Mouse (Mus musculus) CH12.LX (cell line): ENCODE results near the gene Ptprq. TPM values are rescaled to one million over a fixed set of nuclear protein-coding genes. Genes with fewer than 3 reads are reported as not detected.

Experiments used
- DNase-seq: peaks from one replicate; pipeline ENCODE4 v3.0.0-alpha.2; 2013; ENCODE audit errors: extremely low read depth
- H3K27ac ChIP-seq: 2 replicates; pipeline ENCODE4 v1.5.1; 2012; ENCODE audit warnings: low read depth, mild to moderate bottlenecking, control low read depth, moderate library complexity; ENCODE audit not compliant: insufficient read depth
- H3K27me3 ChIP-seq: replicated peaks from 2 replicates; pipeline ENCODE3; 2012; ENCODE audit warnings: inconsistent platforms
- H3K36me3 ChIP-seq, 2 experiments: replicated peaks in 1 of 2; 2 replicates each; pipeline versions ENCODE3 to v1.6.1; 2012; ENCODE audit warnings: inconsistent platforms in 1 of 2, low read length in 1 of 2, mild to moderate bottlenecking in 1 of 2, mixed read lengths in 1 of 2, moderate library complexity in 1 of 2; ENCODE audit not compliant: control insufficient read depth in 1 of 2, insufficient read depth in 1 of 2
- H3K4me1 ChIP-seq, 2 experiments: 2 replicates each; pipeline ENCODE4 v1.6.1; 2012; ENCODE audit warnings: inconsistent platforms in 1 of 2, moderate library complexity in 1 of 2; ENCODE audit not compliant: insufficient read depth in 2 of 2, control insufficient read depth in 1 of 2
- H3K4me2 ChIP-seq: 2 replicates; pipeline ENCODE4 v1.6.1; 2012; ENCODE audit warnings: low read depth, mild to moderate bottlenecking, control low read depth; ENCODE audit not compliant: poor library complexity, insufficient read depth, severe bottlenecking
- H3K4me3 ChIP-seq, 3 experiments: fragments of 150-350 bp in 1 of 3; sonication (generic) in 1 of 3; replicated peaks in 1 of 3; 2 replicates each; pipeline versions ENCODE3 to v1.5.1; 2011 to 2012; ENCODE audit warnings: low read depth in 2 of 3, low read length in 2 of 3, mild to moderate bottlenecking in 2 of 3, moderate library complexity in 2 of 3, control low read depth in 1 of 3, improper control_type of control experiment in 1 of 3, inconsistent platforms in 1 of 3, mixed read lengths in 1 of 3; ENCODE audit not compliant: poor library complexity in 1 of 3
- H3K79me2 ChIP-seq: replicated peaks from 2 replicates; pipeline ENCODE4 v1.6.1; 2012; ENCODE audit warnings: mild to moderate bottlenecking, moderate library complexity; ENCODE audit not compliant: control insufficient read depth, poor library complexity, insufficient read depth, severe bottlenecking; ENCODE audit errors: extremely low read depth
- H3K9ac ChIP-seq: 2 replicates; pipeline ENCODE4 v1.6.1; 2012; ENCODE audit warnings: low read depth, mild to moderate bottlenecking, control low read depth, moderate library complexity; ENCODE audit not compliant: insufficient read depth
- H3K9me3 ChIP-seq: replicated peaks from 2 replicates; pipeline ENCODE3; 2012; ENCODE audit warnings: low read length, inconsistent platforms, mixed read lengths
- CHD1 ChIP-seq: IDR thresholded peaks from 2 replicates; pipeline ENCODE4 v1.6.1; 2012; ENCODE audit warnings: low read depth, low read length, improper control_type of control experiment, inconsistent platforms
- CHD2 ChIP-seq: IDR thresholded peaks from 2 replicates; pipeline ENCODE4 v1.6.1; 2011; ENCODE audit warnings: low read length, improper control_type of control experiment
- CTCF ChIP-seq, 2 experiments: IDR thresholded peaks in 1 of 2; conservative IDR thresholded peaks in 1 of 2; 2 replicates each; pipeline ENCODE4 v1.5.1; 2011 to 2012; ENCODE audit warnings: low read depth in 2 of 2, low read length in 2 of 2, improper control_type of control experiment in 1 of 2, inconsistent platforms in 1 of 2, mild to moderate bottlenecking in 1 of 2, moderate library complexity in 1 of 2
- EP300 ChIP-seq: IDR thresholded peaks from 2 replicates; pipeline ENCODE4 v1.6.1; 2011; ENCODE audit warnings: low read length, improper control_type of control experiment
- ETS1 ChIP-seq: conservative IDR thresholded peaks from 2 replicates; pipeline ENCODE4 v1.6.1; 2012; ENCODE audit warnings: low read depth, mild to moderate bottlenecking, inconsistent platforms, low read length, improper control_type of control experiment, moderate library complexity
- JUND ChIP-seq: conservative IDR thresholded peaks from 2 replicates; pipeline ENCODE4 v1.6.1; 2011; ENCODE audit warnings: low read depth, low read length, improper control_type of control experiment
- KAT2A ChIP-seq: IDR thresholded peaks from 2 replicates; pipeline ENCODE4 v1.6.1; 2012; ENCODE audit warnings: low read length, improper control_type of control experiment, inconsistent platforms; ENCODE audit not compliant: insufficient replicate concordance
- MAFK ChIP-seq: IDR thresholded peaks from 2 replicates; pipeline ENCODE4 v1.6.1; 2011; ENCODE audit warnings: low read length, improper control_type of control experiment; ENCODE audit not compliant: insufficient replicate concordance
- MAX ChIP-seq: IDR thresholded peaks from 2 replicates; pipeline ENCODE4 v1.6.1; 2011; ENCODE audit warnings: low read length, improper control_type of control experiment
- MEF2A ChIP-seq: IDR thresholded peaks from 2 replicates; pipeline ENCODE4 v1.6.1; 2014; ENCODE audit warnings: low read depth, mild to moderate bottlenecking, inconsistent platforms, low read length, improper control_type of control experiment, borderline replicate concordance
- PAX5 ChIP-seq: IDR thresholded peaks from 2 replicates; pipeline ENCODE4 v1.6.1; 2012; ENCODE audit warnings: low read length, inconsistent platforms, mixed read lengths
- POLR2A ChIP-seq: IDR thresholded peaks from 2 replicates; pipeline ENCODE4 v1.6.1; 2011; ENCODE audit warnings: low read depth, mild to moderate bottlenecking, improper control_type of control experiment, low read length
- RAD21 ChIP-seq: IDR thresholded peaks from 2 replicates; pipeline ENCODE4 v1.6.1; 2011; ENCODE audit warnings: low read depth, mild to moderate bottlenecking, low read length, improper control_type of control experiment, moderate library complexity
- RCOR1 ChIP-seq: conservative IDR thresholded peaks from 2 replicates; pipeline ENCODE4 v1.6.1; 2012; ENCODE audit warnings: low read depth, mild to moderate bottlenecking, inconsistent platforms, low read length, improper control_type of control experiment
- SIN3A ChIP-seq: IDR thresholded peaks from 2 replicates; pipeline ENCODE4 v1.6.1; 2012; ENCODE audit warnings: low read length, improper control_type of control experiment, inconsistent platforms
- SMC3 ChIP-seq: IDR thresholded peaks from 2 replicates; pipeline ENCODE4 v1.6.1; 2011; ENCODE audit warnings: low read depth, low read length, improper control_type of control experiment
- TBP ChIP-seq: conservative IDR thresholded peaks from 2 replicates; pipeline ENCODE4 v1.6.1; 2011; ENCODE audit warnings: low read depth, low read length, improper control_type of control experiment
- TCF12 ChIP-seq: IDR thresholded peaks from 2 replicates; pipeline ENCODE4 v1.6.1; 2014; ENCODE audit warnings: low read depth, mild to moderate bottlenecking, inconsistent platforms, low read length, improper control_type of control experiment
- UBTF ChIP-seq: IDR thresholded peaks from 2 replicates; pipeline ENCODE4 v1.6.1; 2012; ENCODE audit warnings: low read depth, mild to moderate bottlenecking, inconsistent platforms, low read length, improper control_type of control experiment, moderate library complexity
- USF2 ChIP-seq: conservative IDR thresholded peaks from 2 replicates; pipeline ENCODE4 v1.6.1; 2011; ENCODE audit warnings: low read depth, low read length, improper control_type of control experiment
- ZKSCAN1 ChIP-seq: IDR thresholded peaks from 2 replicates; pipeline ENCODE4 v1.6.1; 2012; ENCODE audit warnings: low read depth, inconsistent platforms, low read length, improper control_type of control experiment, borderline replicate concordance
- dilution Hi-C: fragments of 300-500 bp; cut with MboI; formaldehyde crosslinking; loops from 2 replicates; pipeline ENCODE4 v1.14.3; 2020; ENCODE audit warnings: low sequenced_read_pairs; ENCODE audit not compliant: extremely low pct_unique_long_range_greater_than_20kb, extremely low pct_ligation_motif_present
- in situ Hi-C: fragments of 300-500 bp; cut with MboI; formaldehyde crosslinking; loops from 3 replicates; pipeline ENCODE4 v1.14.3; 2019; ENCODE audit warnings: low sequenced_read_pairs, low pct_ligation_motif_present, low pct_unique_long_range_greater_than_20kb, mixed read lengths
- polyA plus RNA-seq: library from polyadenylated mRNA; unstranded; fragments of >175 nt; gene quantifications from 2 replicates; pipeline ENCODE4 v1.2.1, GENCODE M21; 2012; ENCODE audit warnings: low read depth; ENCODE audit not compliant: insufficient read length
- total RNA-seq, 2 experiments: library from RNA; depleted of rRNA; stranded (reverse); fragments of 300-350 nt in 1 of 2; fragments of >200 nt in 1 of 2; gene quantifications; 2 replicates each; pipeline ENCODE4 v1.2.3; 2012 to 2014

Gene Ptprq
- total and polyA plus RNA-seq, 3 experiments, result not detected

- Histone ChIP-seq H3K4me2 (no peak overlapping the region), H3K4me1 (no peaks in the 10 kb centered on the region), H3K4me3 (no peak overlapping the region), H3K79me2 (no peaks in the 10 kb centered on the region), H3K27ac (no peak overlapping the region), H3K9ac (no peak overlapping the region), H3K27me3 (no peaks in the 10 kb centered on the region), H3K9me3 (no peaks in the 10 kb centered on the region), H3K36me3 (no peaks in the 10 kb centered on the region)
- dilution Hi-C loops (no loop called here), in situ Hi-C loops (no loop called here)
- TF ChIP-seq SIN3A (no peak), MAFK (no peak), SMC3 (no peak), ZKSCAN1 (no peak), JUND (no peak), POLR2A (no peak), TBP (no peak), TCF12 (no peak), PAX5 (no peak), RAD21 (no peak), CHD1 (no peak), KAT2A (no peak), RCOR1 (no peak), CHD2 (no peak), MAX (no peak), CTCF (conservative IDR thresholded peaks at IDR 0.05 in 1 of 2, IDR thresholded peaks at IDR 0.05 in 1 of 2; ENCODE audit: low read depth in 2 of 2, low read length in 2 of 2) (no peak), ETS1 (no peak), MEF2A (no peak)
- DNase-seq, result no peak
Observed at GRCm38 (mm10) chr10:107659141-107659540, 60.7 kb downstream of the Ptprq start.

GRCm38 (mm10) chr10:107649687-107650086 is 70.2 kb downstream of the Ptprq start:
- DNase-seq, result no peak
- no peaks in the 10 kb centered on the region for H3K4me1 ChIP-seq
- no peak overlapping the region for H3K27ac ChIP-seq
- H3K9ac ChIP-seq, result no peak overlapping the region
- dilution Hi-C loops, result no loop called here
- H3K36me3 ChIP-seq, result no peaks in the 10 kb centered on the region
- in situ Hi-C loops, result no loop called here
- no peak overlapping the region for H3K4me2 ChIP-seq
- no peak for TF ChIP-seq EP300
- TF ChIP-seq CHD1, result no peak
- TF ChIP-seq UBTF, result no peak
- TF ChIP-seq RAD21, result no peak
- no peak for TF ChIP-seq CHD2
- TF ChIP-seq SIN3A, result no peak
- TF ChIP-seq KAT2A, result no peak
- no peak for TF ChIP-seq CTCF (conservative IDR thresholded peaks at IDR 0.05 in 1 of 2, IDR thresholded peaks at IDR 0.05 in 1 of 2; ENCODE audit: low read depth in 2 of 2, low read length in 2 of 2)
- no peak for TF ChIP-seq USF2
- no peak for TF ChIP-seq TCF12
- no peak overlapping the region for H3K4me3 ChIP-seq
- no peaks in the 10 kb centered on the region for H3K9me3 ChIP-seq
- H3K79me2 ChIP-seq, result no peaks in the 10 kb centered on the region
- H3K27me3 ChIP-seq, result no peaks in the 10 kb centered on the region
